Mouse (Mus musculus) liver, embryonic 14.5 days (tissue): ENCODE data around the gene Ero1l.

Experiments
- CTCF ChIP-seq: IDR thresholded peaks from 2 replicates; pipeline ENCODE4 v1.5.1; 2016; ENCODE audit warnings: antibody characterized with exemption, low read depth, control low read depth
- EP300 ChIP-seq: IDR thresholded peaks from 2 replicates; pipeline ENCODE4 v1.6.1; 2016; ENCODE audit warnings: antibody characterized with exemption, low read depth

GRCm38 (mm10) chr14:45321067-45321466 lies 2.5 kb upstream of the Ero1l start:
- TF ChIP-seq EP300, result no peak
- TF ChIP-seq CTCF, result no peak
